Mouse (Mus musculus): Measurements from ENCODE around the gene Klf14. TPM values are rescaled to one million over a fixed set of nuclear protein-coding genes. Genes with fewer than 3 reads are reported as not detected.

The Klf14 gene
- polyA plus RNA-seq (2015; fragmentation: Nextera tagmentation; extraction: Ambion mirVana), result 0.83 and 1.1 TPM in 2 replicates

- no peak for DNase-seq (ENCODE audit: low spot score)
These were observed at the start of gene Klf14 for GRCm38 (mm10) chr6:30958736-30959540. Klf14 (minus strand) TSS chr6:30959078.

- DNase-seq (ENCODE audit: low spot score), result no peak
These were observed 47.3 kb upstream of the Klf14 start for GRCm38 (mm10) chr6:31006111-31006600.

GRCm38 (mm10) chr6:30986393-30986792, 27.5 kb upstream of the Klf14 start:
- no peak for DNase-seq (ENCODE audit: low spot score)

GRCm38 (mm10) chr6:30983021-30983420, 24.1 kb upstream of the Klf14 start:
- DNase-seq (ENCODE audit: low spot score), result no peak

- DNase-seq (ENCODE audit: low spot score), result peak; percentile 30
These were observed 23.6 kb upstream of the Klf14 start for GRCm38 (mm10) chr6:30982372-30982980.

GRCm38 (mm10) chr6:30981351-30981750, 22.5 kb upstream of the Klf14 start:
- DNase-seq (ENCODE audit: low spot score), result no peak

GRCm38 (mm10) chr6:30978615-30979014, 19.7 kb upstream of the Klf14 start:
- no peak for DNase-seq (ENCODE audit: low spot score)

- DNase-seq (ENCODE audit: low spot score), result no peak
These were observed 13.2 kb upstream of the Klf14 start for GRCm38 (mm10) chr6:30972121-30972520.

- no peak for DNase-seq (ENCODE audit: low spot score)
These were observed 818 bp downstream of the Klf14 start for GRCm38 (mm10) chr6:30957784-30958735.

GRCm38 (mm10) chr6:30939264-30939663, 19.6 kb downstream of the Klf14 start:
- no peak for DNase-seq (ENCODE audit: low spot score)

- DNase-seq (ENCODE audit: low spot score), result no peak
These were observed 36.1 kb downstream of the Klf14 start for GRCm38 (mm10) chr6:30922821-30923220.

GRCm38 (mm10) chr6:30921826-30922225, 37.1 kb downstream of the Klf14 start:
- DNase-seq (ENCODE audit: low spot score), result no peak

- no peak for DNase-seq (ENCODE audit: low spot score)
These were observed 37.8 kb downstream of the Klf14 start for GRCm38 (mm10) chr6:30920834-30921675.

- no peak for DNase-seq (ENCODE audit: low spot score)
These were observed 43.4 kb downstream of the Klf14 start, which contains the start of gene Tsga13 for GRCm38 (mm10) chr6:30915473-30915872. Tsga13 (minus strand) TSS chr6:30915573.

- DNase-seq (ENCODE audit: low spot score), result no peak
These were observed 50.9 kb downstream of the Klf14 start for GRCm38 (mm10) chr6:30907970-30908369.

Other genes with a start within 250 kb of the Klf14 start
- 55.0 and 63.2 TPM in 2 replicates for gene Mest, start 235.5 kb downstream of the Klf14 start, polyA plus RNA-seq (2015; fragmentation: Nextera tagmentation; extraction: Ambion mirVana)
- 20.7 and 21.1 TPM in 2 replicates for gene Copg2, start 62.3 kb downstream of the Klf14 start, polyA plus RNA-seq (2015; fragmentation: Nextera tagmentation; extraction: Ambion mirVana)
- gene Tsga13, start 43.5 kb downstream of the Klf14 start, polyA plus RNA-seq (2015; fragmentation: Nextera tagmentation; extraction: Ambion mirVana), result 0.10 and 0.39 TPM in 2 replicates